Mouse (Mus musculus) urinary bladder, postnatal 36 days (tissue): ENCODE measurements around the gene Scgb1b18.
"Not testable (repeated sequence)": the region's sequence is repeated elsewhere in the genome, so short reads cannot be mapped to it uniquely, and the experiment has no call there.

ENCODE experiments used
- DNase-seq, 2 experiments: peaks; one replicate each; pipeline ENCODE4 v3.0.0; 2022; ENCODE audit warnings: low spot score in 2 of 2, mixed read lengths in 1 of 2

The Scgb1b18 gene

DNA sequence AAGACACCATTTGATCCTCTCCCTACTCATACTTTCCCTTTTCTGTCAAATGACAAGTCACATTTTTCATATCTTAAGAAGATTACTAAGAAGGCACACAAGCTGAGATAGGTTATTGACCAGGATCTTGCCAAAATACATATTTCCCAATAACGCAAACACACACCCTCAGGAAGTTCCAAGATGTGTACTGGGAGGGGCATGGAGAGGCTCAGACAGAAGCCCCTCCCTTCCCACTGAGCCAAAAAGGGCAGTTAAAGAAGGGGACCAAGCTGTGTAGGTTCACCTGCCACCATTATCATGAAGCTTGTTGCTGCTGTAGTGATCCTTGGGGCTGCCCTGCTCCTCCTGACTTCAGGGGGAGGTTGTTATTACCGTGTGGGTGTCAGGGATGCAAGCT lies at the start of gene Scgb1b18:
Scgb1b18 (plus strand) TSS at position 301 of the 400 bp plus-strand sequence.
- DNase-seq = not testable (repeated sequence)

DNA sequence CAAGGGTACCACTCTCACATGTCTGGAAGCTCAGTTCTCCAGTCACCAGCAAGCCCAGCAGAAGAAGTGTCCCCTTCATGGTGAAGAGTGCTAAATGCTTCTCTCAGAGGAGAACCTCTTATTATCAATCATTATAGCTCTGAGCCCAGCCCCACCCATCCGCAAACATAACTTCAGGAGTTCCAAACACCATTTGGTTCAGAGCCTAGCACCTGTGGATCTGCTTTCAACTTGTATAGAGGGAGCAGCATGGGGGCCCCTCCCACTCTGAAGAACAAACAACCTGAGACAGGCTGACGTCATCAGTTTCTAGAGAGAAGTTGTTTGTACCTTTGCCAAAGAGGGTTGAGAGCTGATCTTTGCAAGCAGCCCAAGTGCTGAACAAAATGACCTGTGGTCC lies 11.6 kb upstream of the Scgb1b18 start, which contains the start of gene Scgb2b18:
Scgb2b18 (minus strand) TSS at position 101 of the 400 bp plus-strand sequence.
- not testable (repeated sequence) for DNase-seq
